Mouse (Mus musculus): ENCODE measurements around the gene Pianp. TPM values are rescaled to one million over a fixed set of nuclear protein-coding genes. Genes with fewer than 3 reads are reported as not detected.

Gene Pianp
- total RNA-seq (2023), result not detected

GRCm38 (mm10) chr6:124996551-124997501, at the start of gene Pianp:
TSS of gene Pianp (plus strand) at chr6:124996694.

DNA sequence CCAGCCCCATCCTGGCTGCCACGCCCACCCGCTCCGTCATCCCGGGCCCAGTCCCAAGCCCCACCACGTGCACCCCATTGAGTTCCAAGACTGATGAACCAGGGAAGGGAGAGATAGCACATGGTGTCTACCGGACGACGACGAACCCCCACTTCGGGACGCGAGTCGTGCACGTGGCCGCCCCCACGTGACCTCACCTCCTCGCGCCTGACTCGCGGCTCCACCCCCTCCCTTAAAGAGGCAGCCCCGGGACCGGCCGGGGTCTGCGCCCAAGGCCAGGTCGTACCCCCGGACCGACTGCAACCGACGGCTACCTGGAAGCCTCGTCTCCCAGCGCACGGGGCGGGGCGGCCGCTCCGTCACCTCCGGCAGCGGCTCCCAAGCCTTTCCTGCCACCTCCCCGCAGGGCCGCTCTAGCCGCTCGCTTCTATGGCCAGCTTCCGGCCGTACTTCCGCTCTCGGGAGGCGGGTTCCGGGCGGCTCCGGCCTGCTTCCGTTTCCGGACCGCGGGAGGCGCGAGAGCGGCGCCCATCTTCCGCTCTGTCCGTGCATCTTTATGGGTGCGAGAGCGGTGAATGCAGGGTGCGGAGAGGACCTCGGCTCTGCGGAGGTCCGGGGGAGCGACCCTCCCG, 31.3 kb upstream of the Pianp start, which contains the start of gene Cops7a:
Gene Cops7a (minus strand): TSS at position 451 of the 632 bp plus-strand sequence.

DNA sequence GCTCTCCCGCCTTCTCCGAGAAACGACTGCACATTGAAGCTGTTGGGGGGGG, 12.5 kb downstream of the Pianp start, which contains the start of gene Zfp384:
Gene Zfp384 (plus strand): TSS at position 17 of the 52 bp plus-strand sequence.

GRCm38 (mm10) chr6:125039533-125040153, 43.1 kb downstream of the Pianp start, which contains the start of gene Ing4:
TSS of gene Ing4 (plus strand) at chr6:125039760.

DNA sequence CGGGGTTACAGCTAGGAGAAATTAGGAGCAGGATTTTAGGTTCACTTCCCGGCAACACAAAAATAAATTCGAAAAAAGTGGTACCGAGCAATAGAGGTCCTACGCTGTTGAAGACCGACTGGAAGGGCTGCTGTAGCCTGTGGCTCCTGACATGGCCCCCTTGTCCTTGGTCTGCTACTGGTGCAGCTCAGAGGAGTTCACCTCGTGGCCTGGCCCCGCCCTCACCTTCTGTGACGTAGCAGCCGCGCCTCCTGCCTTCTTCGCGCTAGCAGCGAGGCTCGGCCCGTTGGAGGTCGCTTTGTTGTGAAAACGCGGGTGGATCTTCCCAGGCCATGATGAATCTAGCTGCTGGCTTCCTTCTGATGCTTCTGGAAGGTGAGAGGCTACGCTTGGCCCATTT, 53.2 kb downstream of the Pianp start, which contains the start of gene Acrbp:
Gene Acrbp (plus strand): TSS at position 12 of the 400 bp plus-strand sequence.

Other genes with a start within 250 kb of the Pianp start
- 1 to 10 TPM in 1 of 2 experiments, not detected in 1; 1.1 TPM for gene Gm45234, start 240.7 kb upstream of the Pianp start, total RNA-seq (2023)
- 10 to 100 TPM; 32.0 to 35.9 TPM for gene Atn1, start 240.2 kb upstream of the Pianp start, total RNA-seq (2023)
- gene Eno2, start 227.0 kb upstream of the Pianp start, total RNA-seq (2023), result not detected
- not detected for gene Lrrc23, start 217.0 kb upstream of the Pianp start, total RNA-seq (2023)
- 10 to 100 TPM; 21.0 to 23.8 TPM for gene Spsb2, start 188.0 kb upstream of the Pianp start, total RNA-seq (2023)
- gene Tpi1, start 182.4 kb upstream of the Pianp start, total RNA-seq (2023), result 100 to 1,000 TPM; 131 to 139 TPM
- gene Usp5, start 167.2 kb upstream of the Pianp start, total RNA-seq (2023), result 10 to 100 TPM; 58.2 to 61.3 TPM
- 10 to 100 TPM; 77.1 to 93.0 TPM for gene Cdca3, start 167.1 kb upstream of the Pianp start, total RNA-seq (2023)
- not detected for gene Gnb3, start 156.4 kb upstream of the Pianp start, total RNA-seq (2023)
- gene P3h3, start 138.9 kb upstream of the Pianp start, total RNA-seq (2023), result under 1 TPM; 0.55 to 0.61 TPM
- gene Gpr162, start 132.7 kb upstream of the Pianp start, total RNA-seq (2023), result under 1 TPM in 1 of 2 experiments, not detected in 1; 0.15 TPM
- gene Cd4, start 108.5 kb upstream of the Pianp start, total RNA-seq (2023), result under 1 TPM in 1 of 2 experiments, not detected in 1; 0.24 TPM
- 1 to 10 TPM in 1 of 2 experiments, under 1 TPM in 1; 0.44 to 1.2 TPM for gene Lag3, start 85.0 kb upstream of the Pianp start, total RNA-seq (2023)
- 100 to 1,000 TPM in 1 of 2 experiments, 10 to 100 TPM in 1; 99.4 to 117 TPM for gene Ptms, start 76.6 kb upstream of the Pianp start, total RNA-seq (2023)
- gene Mlf2, start 65.3 kb upstream of the Pianp start, total RNA-seq (2023), result 10 to 100 TPM; 89.4 to 93.4 TPM
- gene Cops7a, start 31.2 kb upstream of the Pianp start, total RNA-seq (2023), result 10 to 100 TPM; 19.9 to 22.1 TPM
- gene Zfp384, start 12.5 kb downstream of the Pianp start, total RNA-seq (2023), result 10 to 100 TPM; 68.3 to 71.3 TPM
- gene Ing4, start 43.1 kb downstream of the Pianp start, total RNA-seq (2023), result 10 to 100 TPM; 63.2 to 66.2 TPM
- gene Acrbp, start 53.0 kb downstream of the Pianp start, total RNA-seq (2023), result 10 to 100 TPM; 14.2 to 19.9 TPM
- 10 to 100 TPM; 11.4 to 13.2 TPM for gene Lpar5, start 71.2 kb downstream of the Pianp start, total RNA-seq (2023)
- 100 to 1,000 TPM; 177 to 182 TPM for gene Chd4, start 99.3 kb downstream of the Pianp start, total RNA-seq (2023)
- 10 to 100 TPM; 17.7 to 18.4 TPM for gene Nop2, start 135.2 kb downstream of the Pianp start, total RNA-seq (2023)
- gene Iffo1, start 148.5 kb downstream of the Pianp start, total RNA-seq (2023), result 10 to 100 TPM; 34.7 to 35.5 TPM
- gene Gapdh, start 169.8 kb downstream of the Pianp start, total RNA-seq (2023), result 1,000 to 10,000 TPM; 1,411 to 1,465 TPM
- gene Ncapd2, start 195.0 kb downstream of the Pianp start, total RNA-seq (2023), result 100 to 1,000 TPM; 220 to 231 TPM
- 10 to 100 TPM; 54.5 to 57.4 TPM for gene Mrpl51, start 195.1 kb downstream of the Pianp start, total RNA-seq (2023)
- gene Vamp1, start 218.9 kb downstream of the Pianp start, total RNA-seq (2023), result 10 to 100 TPM; 20.0 to 23.2 TPM
- 10 to 100 TPM; 11.2 to 13.5 TPM for gene Tapbpl, start 235.2 kb downstream of the Pianp start, total RNA-seq (2023)
- 1 to 10 TPM in 1 of 2 experiments, not detected in 1; 1.7 TPM for gene Cd27, start 240.3 kb downstream of the Pianp start, total RNA-seq (2023)